Mouse (Mus musculus): ENCODE results near the gene Ifitm5. TPM values are rescaled to one million over a fixed set of nuclear protein-coding genes. Genes with fewer than 3 reads are reported as not detected.

Gene Ifitm5
- polyA plus RNA-seq, 1 experiment from 2014 or later, result 0.29 TPM

Other genes starting within 250 kb of the Ifitm5 start
- gene Cyp2e1, start 186.6 kb downstream of the Ifitm5 start, polyA plus RNA-seq (2014; fragmentation: Nextera tagmentation; extraction: Ambion mirVana), result not detected in 2 replicates
- gene Syce1, start 162.4 kb downstream of the Ifitm5 start, polyA plus RNA-seq (2014; fragmentation: Nextera tagmentation; extraction: Ambion mirVana), result 0.18 TPM in 1 of 2 replicates, not detected in the other
- 25.4 and 34.5 TPM in 2 replicates for gene Zfp941, start 128.1 kb downstream of the Ifitm5 start, polyA plus RNA-seq (2014; fragmentation: Nextera tagmentation; extraction: Ambion mirVana)
- not detected in 2 replicates for gene Urah, start 115.3 kb downstream of the Ifitm5 start, polyA plus RNA-seq (2014; fragmentation: Nextera tagmentation; extraction: Ambion mirVana)
- not detected in 2 replicates for gene Scgb1c1, start 104.7 kb downstream of the Ifitm5 start, polyA plus RNA-seq (2014; fragmentation: Nextera tagmentation; extraction: Ambion mirVana)
- gene Odf3, start 102.5 kb downstream of the Ifitm5 start, polyA plus RNA-seq (2014; fragmentation: Nextera tagmentation; extraction: Ambion mirVana), result not detected in 2 replicates
- gene Gm45785, start 94.0 kb downstream of the Ifitm5 start, polyA plus RNA-seq (2014; fragmentation: Nextera tagmentation; extraction: Ambion mirVana), result not detected in 2 replicates
- 98.6 and 99.6 TPM in 2 replicates for gene Ric8a, start 93.3 kb downstream of the Ifitm5 start, polyA plus RNA-seq (2014; fragmentation: Nextera tagmentation; extraction: Ambion mirVana)
- gene Bet1l, start 92.7 kb downstream of the Ifitm5 start, polyA plus RNA-seq (2014; fragmentation: Nextera tagmentation; extraction: Ambion mirVana), result 42.8 and 54.5 TPM in 2 replicates
- 186 and 214 TPM in 2 replicates for gene Psmd13, start 68.3 kb downstream of the Ifitm5 start, polyA plus RNA-seq (2014; fragmentation: Nextera tagmentation; extraction: Ambion mirVana)
- 33.4 and 40.0 TPM in 2 replicates for gene Sirt3, start 68.0 kb downstream of the Ifitm5 start, polyA plus RNA-seq (2014; fragmentation: Nextera tagmentation; extraction: Ambion mirVana)
- not detected in 2 replicates for gene Cox8b, start 49.8 kb downstream of the Ifitm5 start, polyA plus RNA-seq (2014; fragmentation: Nextera tagmentation; extraction: Ambion mirVana)
- gene Nlrp6, start 29.4 kb downstream of the Ifitm5 start, polyA plus RNA-seq (2014; fragmentation: Nextera tagmentation; extraction: Ambion mirVana), result 0.32 and 0.89 TPM in 2 replicates
- 5.0 and 7.4 TPM in 2 replicates for gene Pgghg, start 8.9 kb downstream of the Ifitm5 start, polyA plus RNA-seq (2014; fragmentation: Nextera tagmentation; extraction: Ambion mirVana)
- gene Gm45717, start 5.6 kb upstream of the Ifitm5 start, polyA plus RNA-seq (2014; fragmentation: Nextera tagmentation; extraction: Ambion mirVana), result not detected in 2 replicates
- 131 and 176 TPM in 2 replicates for gene Ifitm2, start 5.7 kb upstream of the Ifitm5 start, polyA plus RNA-seq (2014; fragmentation: Nextera tagmentation; extraction: Ambion mirVana)
- gene Ifitm1, start 16.9 kb upstream of the Ifitm5 start, polyA plus RNA-seq (2014; fragmentation: Nextera tagmentation; extraction: Ambion mirVana), result 3.0 and 11.5 TPM in 2 replicates
- 18.8 and 66.5 TPM in 2 replicates for gene Ifitm3, start 60.5 kb upstream of the Ifitm5 start, polyA plus RNA-seq (2014; fragmentation: Nextera tagmentation; extraction: Ambion mirVana)
- 0.34 and 0.35 TPM in 2 replicates for gene Ifitm6, start 67.6 kb upstream of the Ifitm5 start, polyA plus RNA-seq (2014; fragmentation: Nextera tagmentation; extraction: Ambion mirVana)
- gene Gm17387, start 78.8 kb upstream of the Ifitm5 start, polyA plus RNA-seq (2014; fragmentation: Nextera tagmentation; extraction: Ambion mirVana), result not detected in 2 replicates
- gene B4galnt4, start 110.8 kb upstream of the Ifitm5 start, polyA plus RNA-seq (2014; fragmentation: Nextera tagmentation; extraction: Ambion mirVana), result 44.1 and 56.0 TPM in 2 replicates
- not detected in 2 replicates for gene Pkp3, start 127.9 kb upstream of the Ifitm5 start, polyA plus RNA-seq (2014; fragmentation: Nextera tagmentation; extraction: Ambion mirVana)
- 1.2 and 2.1 TPM in 2 replicates for gene Sigirr, start 150.3 kb upstream of the Ifitm5 start, polyA plus RNA-seq (2014; fragmentation: Nextera tagmentation; extraction: Ambion mirVana)
- 0.14 and 0.18 TPM in 2 replicates for gene Ano9, start 167.5 kb upstream of the Ifitm5 start, polyA plus RNA-seq (2014; fragmentation: Nextera tagmentation; extraction: Ambion mirVana)
- 69.4 and 77.6 TPM in 2 replicates for gene Ptdss2, start 172.1 kb upstream of the Ifitm5 start, polyA plus RNA-seq (2014; fragmentation: Nextera tagmentation; extraction: Ambion mirVana)
- gene Rnh1, start 222.6 kb upstream of the Ifitm5 start, polyA plus RNA-seq (2014; fragmentation: Nextera tagmentation; extraction: Ambion mirVana), result 39.3 and 39.7 TPM in 2 replicates
- 125 and 176 TPM in 2 replicates for gene Hras, start 243.7 kb upstream of the Ifitm5 start, polyA plus RNA-seq (2014; fragmentation: Nextera tagmentation; extraction: Ambion mirVana)
- 9.0 and 9.8 TPM in 2 replicates for gene Lrrc56, start 243.9 kb upstream of the Ifitm5 start, polyA plus RNA-seq (2014; fragmentation: Nextera tagmentation; extraction: Ambion mirVana)

Measured in midbrain, embryonic 14.5 days (tissue).